Mouse (Mus musculus): ENCODE data around the gene Smyd3. TPM values are rescaled to one million over a fixed set of nuclear protein-coding genes. Genes with fewer than 3 reads are reported as not detected.

Smyd3 gene
- polyA plus RNA-seq, 1 experiment from 2014 or later = 5.8 TPM

DNA sequence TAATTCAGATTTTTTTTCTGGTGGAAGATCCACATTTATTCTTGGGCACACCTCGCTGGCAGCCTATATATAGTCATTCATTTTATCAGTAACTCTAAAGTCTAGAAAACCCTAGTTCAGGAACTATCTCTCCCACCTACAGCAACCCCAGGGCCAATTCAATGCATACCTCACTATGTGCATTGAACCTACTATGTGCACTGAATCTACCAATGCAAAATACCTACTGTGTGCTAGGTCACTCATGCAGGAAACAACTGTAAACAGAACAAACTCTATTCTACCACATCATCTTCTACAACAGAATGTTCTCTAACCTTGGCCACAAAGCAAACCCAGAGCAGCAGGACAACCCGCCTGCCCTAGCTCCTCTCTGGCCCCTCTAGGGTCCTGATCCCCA, 484.9 kb downstream of the Smyd3 start:
- TF ChIP-seq EP300 (IDR thresholded peaks at IDR 0.05) (no peak), CTCF (IDR thresholded peaks at IDR 0.05) (no peak)
- no peaks in the 10 kb centered on the region for H3K27me3 ChIP-seq (replicated peaks; ENCODE audit: insufficient read depth, low read length)
- H3K4me3 ChIP-seq (ENCODE audit: low read depth, low read length) = no peak overlapping the region
- no peaks in the 10 kb centered on the region for H3K9me3 ChIP-seq (ENCODE audit: low read length)
- H3K4me1 ChIP-seq (ENCODE audit: insufficient read depth, low read depth, low read length) = no peaks in the 10 kb centered on the region
- H3K4me2 ChIP-seq (replicated peaks; ENCODE audit: low read depth, low read length) = no peak overlapping the region
- H3K27ac ChIP-seq (ENCODE audit: low read length) = no peak overlapping the region
- no peak overlapping the region for H3K9ac ChIP-seq (replicated peaks; ENCODE audit: low read depth)
- H3K36me3 ChIP-seq (ENCODE audit: insufficient read depth, low read length) = no peaks in the 10 kb centered on the region
- ATAC-seq = no peak
- WGBS = 96% methylated on average over 2 of the region's 2 CpGs
- DNase-seq (ENCODE audit: low spot score) = no peak

GRCm38 (mm10) chr1:179031581-179031980, 486.3 kb downstream of the Smyd3 start:
- Histone ChIP-seq H3K9ac (replicated peaks; ENCODE audit: low read depth) (no peak overlapping the region), H3K36me3 (ENCODE audit: insufficient read depth, low read length) (no peaks in the 10 kb centered on the region), H3K27ac (ENCODE audit: low read length) (no peak overlapping the region), H3K4me3 (ENCODE audit: low read depth, low read length) (no peak overlapping the region), H3K9me3 (ENCODE audit: low read length) (no peaks in the 10 kb centered on the region), H3K4me2 (replicated peaks; ENCODE audit: low read depth, low read length) (no peak overlapping the region), H3K27me3 (replicated peaks; ENCODE audit: insufficient read depth, low read length) (no peaks in the 10 kb centered on the region), H3K4me1 (ENCODE audit: insufficient read depth, low read depth, low read length) (no peaks in the 10 kb centered on the region)
- no peak for TF ChIP-seq CTCF (IDR thresholded peaks at IDR 0.05)
- no peak for TF ChIP-seq EP300 (IDR thresholded peaks at IDR 0.05)
- WGBS = 94% methylated on average over 5 of the region's 5 CpGs
- DNase-seq (ENCODE audit: low spot score) = no peak
- ATAC-seq = no peak

DNA sequence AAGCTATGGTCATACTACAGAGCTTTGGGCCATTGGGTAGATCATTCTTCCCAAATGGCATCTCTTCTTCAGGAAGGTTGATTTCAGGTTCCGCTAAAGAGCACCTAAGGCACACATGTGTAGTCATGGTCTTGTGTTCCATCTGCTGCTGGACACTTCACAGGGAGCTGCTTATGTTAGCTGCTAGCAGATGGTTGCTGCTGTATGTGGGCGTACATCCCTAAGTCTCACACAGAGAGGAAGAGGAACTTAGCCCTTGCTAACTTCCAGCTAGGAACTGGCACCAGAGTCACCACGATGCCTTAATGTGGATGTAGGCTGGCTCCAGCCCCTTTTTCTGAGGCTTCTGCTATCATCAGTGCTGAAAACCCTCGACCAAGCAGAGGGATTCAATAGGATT, 491.2 kb downstream of the Smyd3 start:
- no peak for TF ChIP-seq EP300 (IDR thresholded peaks at IDR 0.05)
- TF ChIP-seq CTCF (IDR thresholded peaks at IDR 0.05) = no peak
- Histone ChIP-seq H3K27me3 (replicated peaks; ENCODE audit: insufficient read depth, low read length) (no peaks in the 10 kb centered on the region), H3K4me1 (ENCODE audit: insufficient read depth, low read depth, low read length) (no peaks in the 10 kb centered on the region), H3K4me2 (replicated peaks; ENCODE audit: low read depth, low read length) (no peak overlapping the region), H3K9me3 (ENCODE audit: low read length) (no peaks in the 10 kb centered on the region), H3K4me3 (ENCODE audit: low read depth, low read length) (no peak overlapping the region), H3K27ac (ENCODE audit: low read length) (no peak overlapping the region), H3K9ac (replicated peaks; ENCODE audit: low read depth) (no peak overlapping the region), H3K36me3 (ENCODE audit: insufficient read depth, low read length) (no peaks in the 10 kb centered on the region)
- WGBS = 86% methylated on average over 4 of the region's 4 CpGs
- ATAC-seq (no peak), DNase-seq (ENCODE audit: low spot score) (no peak)

DNA sequence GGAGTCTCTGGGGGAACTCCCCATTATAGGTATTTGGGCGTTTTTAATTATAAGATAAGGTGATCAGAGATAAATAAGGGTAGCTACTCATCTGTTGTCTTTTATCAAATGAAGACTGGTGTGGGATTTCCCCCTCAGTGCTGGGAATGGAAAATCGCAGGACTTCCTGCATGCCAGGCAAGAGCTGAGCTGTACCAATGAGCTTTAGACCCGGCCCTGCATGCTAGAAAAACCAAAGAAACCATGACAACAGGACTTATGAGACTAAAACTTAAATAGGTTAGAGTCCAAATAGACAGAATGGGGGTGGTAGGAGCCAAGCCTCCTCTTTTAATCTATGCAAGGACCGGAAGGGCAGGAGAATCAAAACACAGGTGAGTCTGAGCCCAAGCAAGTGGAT, 492.7 kb downstream of the Smyd3 start:
- Histone ChIP-seq H3K27me3 (replicated peaks; ENCODE audit: insufficient read depth, low read length) (no peaks in the 10 kb centered on the region), H3K4me2 (replicated peaks; ENCODE audit: low read depth, low read length) (no peak overlapping the region), H3K4me1 (ENCODE audit: insufficient read depth, low read depth, low read length) (no peaks in the 10 kb centered on the region), H3K9ac (replicated peaks; ENCODE audit: low read depth) (no peak overlapping the region), H3K9me3 (ENCODE audit: low read length) (no peaks in the 10 kb centered on the region), H3K36me3 (ENCODE audit: insufficient read depth, low read length) (no peaks in the 10 kb centered on the region), H3K27ac (ENCODE audit: low read length) (no peak overlapping the region), H3K4me3 (ENCODE audit: low read depth, low read length) (no peak overlapping the region)
- TF ChIP-seq CTCF (IDR thresholded peaks at IDR 0.05) (no peak), EP300 (IDR thresholded peaks at IDR 0.05) (no peak)
- ATAC-seq = no peak
- 86% methylated on average over 4 of the region's 4 CpGs for WGBS
- DNase-seq (ENCODE audit: low spot score) = no peak

GRCm38 (mm10) chr1:179023486-179023885, 494.4 kb downstream of the Smyd3 start:
- TF ChIP-seq CTCF (IDR thresholded peaks at IDR 0.05) = no peak
- no peak for TF ChIP-seq EP300 (IDR thresholded peaks at IDR 0.05)
- Histone ChIP-seq H3K27me3 (replicated peaks; ENCODE audit: insufficient read depth, low read length) (no peaks in the 10 kb centered on the region), H3K36me3 (ENCODE audit: insufficient read depth, low read length) (no peaks in the 10 kb centered on the region), H3K9ac (replicated peaks; ENCODE audit: low read depth) (no peak overlapping the region), H3K4me3 (ENCODE audit: low read depth, low read length) (no peak overlapping the region), H3K9me3 (ENCODE audit: low read length) (no peaks in the 10 kb centered on the region), H3K27ac (ENCODE audit: low read length) (no peak overlapping the region), H3K4me2 (replicated peaks; ENCODE audit: low read depth, low read length) (no peak overlapping the region), H3K4me1 (ENCODE audit: insufficient read depth, low read depth, low read length) (no peaks in the 10 kb centered on the region)
- peak; percentile 18 for DNase-seq (ENCODE audit: low spot score)
- no peak for ATAC-seq
- WGBS = 77% methylated on average over 7 of the region's 7 CpGs

- ATAC-seq (no peak), DNase-seq (ENCODE audit: low spot score) (no peak)
- no peak for TF ChIP-seq CTCF (IDR thresholded peaks at IDR 0.05)
- no peak for TF ChIP-seq EP300 (IDR thresholded peaks at IDR 0.05)
- H3K4me3 ChIP-seq (ENCODE audit: low read depth, low read length) = no peak overlapping the region
- H3K4me1 ChIP-seq (ENCODE audit: insufficient read depth, low read depth, low read length) = no peaks in the 10 kb centered on the region
- H3K27ac ChIP-seq (ENCODE audit: low read length) = no peak overlapping the region
- H3K4me2 ChIP-seq (replicated peaks; ENCODE audit: low read depth, low read length) = no peak overlapping the region
- no peaks in the 10 kb centered on the region for H3K9me3 ChIP-seq (ENCODE audit: low read length)
- 84% methylated on average over 10 of the region's 10 CpGs for WGBS
- H3K36me3 ChIP-seq (ENCODE audit: insufficient read depth, low read length) = no peaks in the 10 kb centered on the region
- H3K9ac ChIP-seq (replicated peaks; ENCODE audit: low read depth) = no peak overlapping the region
- H3K27me3 ChIP-seq (replicated peaks; ENCODE audit: insufficient read depth, low read length) = no peaks in the 10 kb centered on the region
These were observed 500.4 kb downstream of the Smyd3 start for GRCm38 (mm10) chr1:179017428-179017827.

GRCm38 (mm10) chr1:179013021-179013420, 504.8 kb downstream of the Smyd3 start:
- H3K27me3 ChIP-seq (replicated peaks; ENCODE audit: insufficient read depth, low read length) = no peaks in the 10 kb centered on the region
- H3K36me3 ChIP-seq (ENCODE audit: insufficient read depth, low read length) = no peaks in the 10 kb centered on the region
- ATAC-seq = no peak
- H3K9me3 ChIP-seq (ENCODE audit: low read length) = no peaks in the 10 kb centered on the region
- H3K9ac ChIP-seq (replicated peaks; ENCODE audit: low read depth) = no peak overlapping the region
- no peak overlapping the region for H3K4me2 ChIP-seq (replicated peaks; ENCODE audit: low read depth, low read length)
- no peaks in the 10 kb centered on the region for H3K4me1 ChIP-seq (ENCODE audit: insufficient read depth, low read depth, low read length)
- no peak overlapping the region for H3K27ac ChIP-seq (ENCODE audit: low read length)
- no peak for DNase-seq (ENCODE audit: low spot score)
- H3K4me3 ChIP-seq (ENCODE audit: low read depth, low read length) = no peak overlapping the region
- TF ChIP-seq EP300 (IDR thresholded peaks at IDR 0.05) = no peak
- no peak for TF ChIP-seq CTCF (IDR thresholded peaks at IDR 0.05)
